Mouse (Mus musculus): Measurements from ENCODE around the gene Pcdh15. TPM values are rescaled to one million over a fixed set of nuclear protein-coding genes. Genes with fewer than 3 reads are reported as not detected.

The Pcdh15 gene
- polyA plus RNA-seq, 1 experiment from 2014 or later: 1.3 TPM

DNA sequence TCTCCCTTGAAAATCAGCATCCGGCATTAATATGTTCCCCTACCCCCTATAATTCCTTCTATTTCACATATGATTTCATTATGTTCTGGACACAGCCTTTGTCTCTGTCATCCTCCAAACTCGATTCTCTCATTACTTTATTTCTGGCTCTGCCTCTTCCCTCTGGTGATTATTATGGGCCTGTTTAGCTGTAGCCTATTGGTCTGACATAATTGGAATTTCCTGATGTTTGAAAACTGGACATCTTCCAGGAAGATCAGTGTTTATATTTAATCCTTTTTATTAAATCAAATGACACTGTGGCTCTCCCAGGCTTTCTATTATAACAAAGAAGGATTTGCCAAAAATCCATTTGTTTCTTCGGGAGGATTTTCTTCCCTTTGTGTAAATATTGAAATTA lies 326.3 kb downstream of the Pcdh15 start:
- no peaks in the 10 kb centered on the region for H3K4me1 ChIP-seq (replicated peaks; ENCODE audit: control insufficient read depth, insufficient read depth, low read length)
- H3K4me3 ChIP-seq (ENCODE audit: low read depth, low read length): no peak overlapping the region
- no peak overlapping the region for H3K27ac ChIP-seq (ENCODE audit: low read depth, low read length)
- 71% methylated on average over 3 of the region's 3 CpGs for WGBS
- no peaks in the 10 kb centered on the region for H3K9me3 ChIP-seq (ENCODE audit: control insufficient read depth, low read length)
- H3K36me3 ChIP-seq (ENCODE audit: control insufficient read depth, insufficient read depth, low read length): no peaks in the 10 kb centered on the region
- DNase-seq (ENCODE audit: low spot score) (no peak), ATAC-seq (replicated peaks; ENCODE audit: low FRiP score) (no peak)
- no peak overlapping the region for H3K4me2 ChIP-seq
- H3K27me3 ChIP-seq (replicated peaks; ENCODE audit: control insufficient read depth, insufficient read depth, low read length): no peaks in the 10 kb centered on the region
- H3K9ac ChIP-seq (ENCODE audit: low read depth, low read length): no peak overlapping the region

DNA sequence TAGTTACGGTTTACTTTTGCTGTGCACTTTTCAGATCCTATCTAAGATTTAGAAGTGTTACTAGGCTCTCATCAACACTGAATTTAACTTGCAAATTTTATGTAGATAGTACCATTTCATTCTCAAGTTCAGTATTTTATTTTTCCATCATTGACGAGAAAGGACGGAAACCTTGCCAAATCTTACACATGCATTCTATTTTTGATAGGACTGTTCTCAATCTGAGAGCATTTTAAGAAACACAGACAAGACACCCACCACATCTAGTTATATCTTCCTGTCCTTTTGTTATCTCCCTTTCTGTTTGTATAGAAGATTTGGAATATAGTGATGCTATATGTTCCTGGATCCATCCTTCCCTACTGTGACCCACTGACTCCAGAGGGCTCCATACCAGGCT lies 332.2 kb downstream of the Pcdh15 start:
- no peaks in the 10 kb centered on the region for H3K36me3 ChIP-seq (ENCODE audit: control insufficient read depth, insufficient read depth, low read length)
- WGBS: 87% methylated on average over 3 of the region's 3 CpGs
- no peaks in the 10 kb centered on the region for H3K4me1 ChIP-seq (replicated peaks; ENCODE audit: control insufficient read depth, insufficient read depth, low read length)
- H3K9me3 ChIP-seq (ENCODE audit: control insufficient read depth, low read length): no peaks in the 10 kb centered on the region
- H3K9ac ChIP-seq (ENCODE audit: low read depth, low read length): no peak overlapping the region
- no peak overlapping the region for H3K27ac ChIP-seq (ENCODE audit: low read depth, low read length)
- H3K4me3 ChIP-seq (ENCODE audit: low read depth, low read length): no peak overlapping the region
- DNase-seq (ENCODE audit: low spot score): no peak
- H3K27me3 ChIP-seq (replicated peaks; ENCODE audit: control insufficient read depth, insufficient read depth, low read length): no peaks in the 10 kb centered on the region
- no peak overlapping the region for H3K4me2 ChIP-seq
- no peak for ATAC-seq (replicated peaks; ENCODE audit: low FRiP score)

DNA sequence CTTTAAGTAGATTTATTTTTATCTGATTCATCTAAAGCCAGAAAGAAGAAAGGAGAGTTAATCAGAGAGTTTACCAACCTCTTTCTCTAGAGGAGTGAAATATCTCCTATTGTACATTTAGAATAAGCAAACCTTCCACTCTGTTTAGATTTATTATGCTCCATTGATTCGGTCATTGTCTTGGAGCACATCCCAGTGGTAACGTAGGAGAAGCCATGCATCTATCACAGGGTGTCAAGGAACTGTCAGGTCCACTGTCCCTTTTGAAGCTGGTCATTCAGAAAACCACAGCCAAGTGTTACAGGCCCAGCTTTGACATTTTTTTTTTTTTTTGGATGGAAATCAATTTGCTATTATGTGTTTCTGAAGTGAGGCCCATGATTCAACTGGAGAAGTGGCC lies 384.9 kb downstream of the Pcdh15 start:
- DNase-seq (ENCODE audit: low spot score) (no peak), ATAC-seq (replicated peaks; ENCODE audit: low FRiP score) (no peak)
- no peaks in the 10 kb centered on the region for H3K27me3 ChIP-seq (replicated peaks; ENCODE audit: control insufficient read depth, insufficient read depth, low read length)
- H3K9me3 ChIP-seq (ENCODE audit: control insufficient read depth, low read length): no peaks in the 10 kb centered on the region
- H3K4me1 ChIP-seq (replicated peaks; ENCODE audit: control insufficient read depth, insufficient read depth, low read length): no peaks in the 10 kb centered on the region
- H3K4me2 ChIP-seq: no peak overlapping the region
- no peak overlapping the region for H3K9ac ChIP-seq (ENCODE audit: low read depth, low read length)
- no peak overlapping the region for H3K4me3 ChIP-seq (ENCODE audit: low read depth, low read length)
- no peak overlapping the region for H3K27ac ChIP-seq (ENCODE audit: low read depth, low read length)
- no peaks in the 10 kb centered on the region for H3K36me3 ChIP-seq (ENCODE audit: control insufficient read depth, insufficient read depth, low read length)
- 74% methylated on average over 2 of the region's 2 CpGs for WGBS

- WGBS: 76% methylated on average over 5 of the region's 5 CpGs
- no peak for ATAC-seq (replicated peaks; ENCODE audit: low FRiP score)
- H3K9ac ChIP-seq (ENCODE audit: low read depth, low read length): no peak overlapping the region
Measured at GRCm38 (mm10) chr10:73491654-73492053, 392.5 kb downstream of the Pcdh15 start.

GRCm38 (mm10) chr10:73514846-73515245 lies 415.7 kb downstream of the Pcdh15 start:
- H3K4me3 ChIP-seq (ENCODE audit: low read depth, low read length): no peak overlapping the region
- no peaks in the 10 kb centered on the region for H3K36me3 ChIP-seq (ENCODE audit: control insufficient read depth, insufficient read depth, low read length)
- H3K27me3 ChIP-seq (replicated peaks; ENCODE audit: control insufficient read depth, insufficient read depth, low read length): no peaks in the 10 kb centered on the region
- H3K9me3 ChIP-seq (ENCODE audit: control insufficient read depth, low read length): no peaks in the 10 kb centered on the region; the same call in 1 of the 2 replicates
- 86% methylated on average over 3 of the region's 3 CpGs for WGBS
- ATAC-seq (replicated peaks; ENCODE audit: low FRiP score) (no peak), DNase-seq (ENCODE audit: low spot score) (no peak)
- H3K9ac ChIP-seq (ENCODE audit: low read depth, low read length): no peak overlapping the region
- no peak overlapping the region for H3K4me2 ChIP-seq
- H3K27ac ChIP-seq (ENCODE audit: low read depth, low read length): no peak overlapping the region
- no peaks in the 10 kb centered on the region for H3K4me1 ChIP-seq (replicated peaks; ENCODE audit: control insufficient read depth, insufficient read depth, low read length)

More at GRCm38 (mm10) chr10:73491654-73492053, 392.5 kb downstream of the Pcdh15 start:
- Histone ChIP-seq H3K4me1 (replicated peaks; ENCODE audit: control insufficient read depth, insufficient read depth, low read length) (no peaks in the 10 kb centered on the region), H3K9me3 (ENCODE audit: control insufficient read depth, low read length) (no peaks in the 10 kb centered on the region), H3K4me2 (no peak overlapping the region), H3K27ac (ENCODE audit: low read depth, low read length) (no peak overlapping the region), H3K4me3 (ENCODE audit: low read depth, low read length) (no peak overlapping the region), H3K27me3 (replicated peaks; ENCODE audit: control insufficient read depth, insufficient read depth, low read length) (no peaks in the 10 kb centered on the region), H3K36me3 (ENCODE audit: control insufficient read depth, insufficient read depth, low read length) (no peaks in the 10 kb centered on the region)
- no peak for DNase-seq (ENCODE audit: low spot score)

DNA sequence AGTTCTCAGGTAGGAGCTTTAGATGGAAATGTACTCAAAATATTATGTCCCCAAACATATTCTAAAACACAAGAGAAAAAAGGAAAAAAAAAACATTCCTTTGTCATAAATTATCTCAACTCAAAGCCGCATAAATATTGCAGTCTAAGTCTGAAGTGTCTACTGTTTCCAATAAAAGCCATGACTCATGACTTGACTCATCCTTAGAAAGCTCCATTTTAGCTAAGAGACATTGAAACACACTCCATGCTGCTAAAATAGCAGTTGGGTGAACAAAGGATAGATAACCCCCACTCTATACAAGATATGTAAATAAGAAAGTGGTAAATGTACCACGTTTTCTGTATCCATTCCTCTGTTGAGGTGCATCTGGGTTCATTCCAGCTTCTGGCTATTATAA lies 416.6 kb downstream of the Pcdh15 start:
- 60% methylated on average over 2 of the region's 2 CpGs for WGBS
- no peaks in the 10 kb centered on the region for H3K36me3 ChIP-seq (ENCODE audit: control insufficient read depth, insufficient read depth, low read length)
- no peaks in the 10 kb centered on the region for H3K4me1 ChIP-seq (replicated peaks; ENCODE audit: control insufficient read depth, insufficient read depth, low read length)
- H3K9me3 ChIP-seq (ENCODE audit: control insufficient read depth, low read length): no peaks in the 10 kb centered on the region; the same call in 1 of the 2 replicates
- no peak overlapping the region for H3K4me2 ChIP-seq
- no peaks in the 10 kb centered on the region for H3K27me3 ChIP-seq (replicated peaks; ENCODE audit: control insufficient read depth, insufficient read depth, low read length)
- no peak overlapping the region for H3K9ac ChIP-seq (ENCODE audit: low read depth, low read length)
- no peak for ATAC-seq (replicated peaks; ENCODE audit: low FRiP score)
- no peak for DNase-seq (ENCODE audit: low spot score)
- H3K27ac ChIP-seq (ENCODE audit: low read depth, low read length): no peak overlapping the region
- H3K4me3 ChIP-seq (ENCODE audit: low read depth, low read length): no peak overlapping the region

DNA sequence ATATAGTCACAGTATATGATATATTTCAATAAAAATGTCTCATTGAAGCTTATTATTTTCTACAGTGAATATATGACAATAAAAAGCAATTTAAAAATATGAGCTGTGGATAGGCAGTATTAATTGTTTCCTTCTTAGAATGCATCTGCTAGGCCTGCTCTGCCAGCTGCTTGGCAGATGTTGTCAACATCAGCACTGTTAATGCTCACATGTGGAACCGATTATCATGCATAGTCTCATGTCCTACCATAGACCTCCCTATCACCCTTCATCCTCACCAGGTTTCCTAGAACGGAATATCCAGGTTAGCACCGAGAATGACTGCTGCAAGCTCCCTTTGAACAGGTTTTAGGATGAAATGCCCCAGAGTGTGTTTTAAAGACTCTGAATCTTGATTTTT lies 420.3 kb downstream of the Pcdh15 start:
- ATAC-seq (replicated peaks; ENCODE audit: low FRiP score) (no peak), DNase-seq (ENCODE audit: low spot score) (no peak)
- H3K9me3 ChIP-seq (ENCODE audit: control insufficient read depth, low read length): no peaks in the 10 kb centered on the region
- H3K27me3 ChIP-seq (replicated peaks; ENCODE audit: control insufficient read depth, insufficient read depth, low read length): no peaks in the 10 kb centered on the region
- H3K9ac ChIP-seq (ENCODE audit: low read depth, low read length): no peak overlapping the region
- no peak overlapping the region for H3K4me3 ChIP-seq (ENCODE audit: low read depth, low read length)
- no peak overlapping the region for H3K4me2 ChIP-seq
- H3K4me1 ChIP-seq (replicated peaks; ENCODE audit: control insufficient read depth, insufficient read depth, low read length): no peaks in the 10 kb centered on the region
- 79% methylated on average over 3 of the region's 3 CpGs for WGBS
- H3K27ac ChIP-seq (ENCODE audit: low read depth, low read length): no peak overlapping the region
- H3K36me3 ChIP-seq (ENCODE audit: control insufficient read depth, insufficient read depth, low read length): no peaks in the 10 kb centered on the region

GRCm38 (mm10) chr10:73552831-73553230 lies 453.7 kb downstream of the Pcdh15 start:
- Histone ChIP-seq H3K27ac (ENCODE audit: low read depth, low read length) (no peak overlapping the region), H3K9me3 (ENCODE audit: control insufficient read depth, low read length) (no peaks in the 10 kb centered on the region), H3K36me3 (ENCODE audit: control insufficient read depth, insufficient read depth, low read length) (no peaks in the 10 kb centered on the region), H3K27me3 (replicated peaks; ENCODE audit: control insufficient read depth, insufficient read depth, low read length) (no peaks in the 10 kb centered on the region), H3K4me1 (replicated peaks; ENCODE audit: control insufficient read depth, insufficient read depth, low read length) (no peaks in the 10 kb centered on the region), H3K9ac (ENCODE audit: low read depth, low read length) (no peak overlapping the region), H3K4me3 (ENCODE audit: low read depth, low read length) (no peak overlapping the region), H3K4me2 (no peak overlapping the region)
- WGBS: 92% methylated on average over 10 of the region's 10 CpGs
- DNase-seq (ENCODE audit: low spot score): no peak
- no peak for ATAC-seq (replicated peaks; ENCODE audit: low FRiP score)

DNA sequence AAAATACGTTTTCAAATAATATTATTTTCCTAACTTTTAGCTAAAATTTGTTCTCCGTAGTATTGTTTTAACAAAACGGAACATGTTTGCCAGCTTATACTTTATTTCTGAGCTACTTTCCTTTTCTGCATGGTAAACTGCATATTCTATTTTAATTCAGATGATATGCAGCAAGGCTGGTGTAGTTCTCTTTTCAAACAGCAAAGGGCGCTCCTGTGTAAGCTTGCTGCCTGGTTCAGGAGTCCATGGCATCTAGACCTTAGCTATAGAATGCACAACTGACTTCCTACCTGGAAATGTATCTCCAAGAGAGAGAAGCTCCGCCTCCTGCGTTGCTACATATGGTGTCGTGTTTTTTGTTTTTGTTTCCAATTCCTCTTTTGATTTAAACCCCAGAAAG lies 465.1 kb downstream of the Pcdh15 start:
- Histone ChIP-seq H3K4me2 (no peak overlapping the region), H3K4me3 (ENCODE audit: low read depth, low read length) (no peak overlapping the region), H3K9ac (ENCODE audit: low read depth, low read length) (no peak overlapping the region), H3K27me3 (replicated peaks; ENCODE audit: control insufficient read depth, insufficient read depth, low read length) (no peaks in the 10 kb centered on the region), H3K9me3 (ENCODE audit: control insufficient read depth, low read length) (no peaks in the 10 kb centered on the region), H3K27ac (ENCODE audit: low read depth, low read length) (no peak overlapping the region), H3K36me3 (ENCODE audit: control insufficient read depth, insufficient read depth, low read length) (no peaks in the 10 kb centered on the region), H3K4me1 (replicated peaks; ENCODE audit: control insufficient read depth, insufficient read depth, low read length) (no peaks in the 10 kb centered on the region)
- DNase-seq (ENCODE audit: low spot score) (no peak), ATAC-seq (replicated peaks; ENCODE audit: low FRiP score) (no peak)
- 59% methylated on average over 7 of the region's 7 CpGs for WGBS

All from liver, embryonic 11.5 days (tissue).